Mouse (Mus musculus) bone marrow macrophage, adult 2 months (primary cell): ENCODE measurements around the gene Hoxc6. TPM values are rescaled to one million over a fixed set of nuclear protein-coding genes. Genes with fewer than 3 reads are reported as not detected.

Source experiments
- H3K27ac ChIP-seq: 2 replicates; pipeline ENCODE4 v1.5.1; 2012; ENCODE audit warnings: low read depth, low read length; ENCODE audit not compliant: insufficient read depth
- H3K4me1 ChIP-seq: 2 replicates; pipeline ENCODE4 v1.6.1; 2012; ENCODE audit warnings: low read length; ENCODE audit not compliant: control insufficient read depth, insufficient read depth
- H3K4me3 ChIP-seq: 2 replicates; pipeline ENCODE4 v1.5.1; 2012; ENCODE audit warnings: mild to moderate bottlenecking, low read length, moderate library complexity; ENCODE audit not compliant: insufficient read depth
- CTCF ChIP-seq: IDR thresholded peaks from 2 replicates; pipeline ENCODE4 v1.5.1; 2012; ENCODE audit warnings: low read depth, mild to moderate bottlenecking, low read length, moderate library complexity
- POLR2A ChIP-seq: IDR thresholded peaks from 2 replicates; pipeline ENCODE4 v1.6.1; 2012; ENCODE audit warnings: mild to moderate bottlenecking, low read depth, low read length, borderline replicate concordance
- polyA plus RNA-seq: library from polyadenylated mRNA; stranded (reverse); fragments of >200 nt; gene quantifications from 2 replicates; pipeline ENCODE4 v1.2.4, GENCODE M21; 2012; ENCODE audit not compliant: missing spikeins, insufficient read depth, insufficient read length

Gene Hoxc6
- polyA plus RNA-seq, 1 experiment, result not detected

DNA sequence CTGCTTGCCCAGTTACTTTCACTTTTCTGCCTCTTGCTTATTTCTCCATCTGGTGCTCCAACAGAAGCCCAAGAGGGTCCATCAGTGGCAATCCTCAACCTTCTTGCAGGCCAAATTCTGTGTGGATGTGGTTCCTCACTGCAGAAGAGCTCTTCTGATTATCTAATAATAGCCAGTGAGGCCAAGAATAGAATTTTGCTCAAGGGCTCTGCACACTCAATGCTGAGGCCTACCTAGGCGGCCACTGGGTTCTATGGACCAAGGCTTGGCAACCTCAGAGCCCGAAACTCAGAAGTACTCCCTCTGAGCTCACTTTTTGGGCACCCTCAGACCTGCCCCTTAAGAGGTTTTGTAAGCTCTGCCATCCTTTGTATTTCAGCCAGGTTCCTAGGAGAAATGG, 3.3 kb downstream of the Hoxc6 start:
- Histone ChIP-seq H3K4me3 (no peak overlapping the region), H3K4me1 (no peaks in the 10 kb centered on the region), H3K27ac (no peak overlapping the region)
- no peak for TF ChIP-seq CTCF
- no peak for TF ChIP-seq POLR2A

DNA sequence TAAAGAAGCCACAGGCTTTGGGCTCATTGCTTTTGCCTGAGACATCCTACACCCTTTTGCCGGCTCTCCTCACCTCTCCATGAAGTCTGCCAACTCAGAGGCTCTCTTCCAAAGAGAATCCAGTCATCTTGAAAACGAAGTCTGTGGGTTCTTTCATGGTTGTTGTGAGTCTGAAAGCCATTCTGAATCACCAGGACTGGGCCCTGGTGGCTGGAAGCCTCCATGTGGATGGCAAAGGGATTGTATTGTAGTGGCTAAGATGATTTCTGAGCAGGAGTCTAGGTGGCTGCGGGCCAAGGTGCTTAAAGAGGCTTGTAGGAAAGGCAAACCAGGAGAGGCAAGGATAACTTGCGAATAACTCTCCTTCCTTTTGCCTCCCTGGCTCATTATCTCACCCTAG, 4.1 kb downstream of the Hoxc6 start:
- H3K27ac ChIP-seq, result no peak overlapping the region
- H3K4me1 ChIP-seq, result no peaks in the 10 kb centered on the region
- TF ChIP-seq CTCF (no peak), POLR2A (no peak)
- H3K4me3 ChIP-seq, result no peak overlapping the region

DNA sequence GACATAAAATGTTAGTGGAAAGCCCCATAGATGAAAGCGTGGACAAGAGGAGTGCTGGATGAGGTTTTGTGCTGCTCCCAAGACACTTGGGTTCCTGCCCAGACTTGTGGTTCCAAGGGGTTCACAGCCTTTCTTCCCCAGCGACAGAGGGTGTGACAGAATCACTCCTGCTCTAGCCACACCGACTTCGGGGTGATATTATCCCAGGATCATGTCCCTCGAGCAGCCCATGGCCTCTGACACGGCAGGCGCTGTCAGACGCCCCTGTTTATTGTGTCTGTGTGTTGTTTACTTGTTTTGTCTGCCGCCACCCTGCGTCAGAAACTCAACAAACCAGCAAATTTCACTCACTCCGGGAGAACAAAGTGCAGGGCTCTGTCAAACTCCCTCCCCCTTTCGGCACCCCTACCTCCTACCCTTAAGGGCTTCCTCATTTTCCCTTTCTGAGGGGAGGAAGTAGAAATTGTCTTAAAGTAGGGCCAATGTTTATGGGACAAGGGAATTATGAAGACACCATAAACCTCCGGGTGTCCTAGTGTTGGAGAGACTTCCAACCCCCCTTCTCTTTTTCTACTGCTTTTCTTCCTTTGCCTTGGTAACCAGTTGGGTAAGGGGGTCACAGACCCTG, 4.9 kb downstream of the Hoxc6 start:
- TF ChIP-seq POLR2A (no peak), CTCF (no peak)
- Histone ChIP-seq H3K4me3 (no peak overlapping the region), H3K4me1 (no peaks in the 10 kb centered on the region), H3K27ac (no peak overlapping the region)

DNA sequence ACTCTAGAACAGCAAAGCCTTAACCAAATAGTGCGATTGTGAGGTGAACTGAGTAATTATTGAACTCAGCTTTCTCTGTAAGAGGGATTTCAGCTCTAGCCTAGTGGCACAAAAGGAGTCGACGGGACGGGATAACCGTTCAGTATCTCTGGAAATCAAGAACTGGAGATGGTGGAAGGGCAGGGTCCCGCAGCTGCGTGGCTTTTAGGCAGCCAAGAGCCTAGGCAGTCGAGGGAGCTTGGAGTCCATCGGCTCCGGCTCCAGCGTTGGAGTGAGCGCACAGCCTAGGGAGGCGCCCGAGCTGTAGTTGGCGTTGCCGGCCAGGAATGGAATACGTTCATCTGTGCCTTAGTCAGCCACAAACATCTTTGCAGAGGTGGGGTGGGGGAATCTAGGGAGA, 7.3 kb downstream of the Hoxc6 start:
- H3K27ac ChIP-seq, result no peak overlapping the region
- no peaks in the 10 kb centered on the region for H3K4me1 ChIP-seq
- H3K4me3 ChIP-seq, result no peak overlapping the region
- TF ChIP-seq CTCF (no peak), POLR2A (no peak)

DNA sequence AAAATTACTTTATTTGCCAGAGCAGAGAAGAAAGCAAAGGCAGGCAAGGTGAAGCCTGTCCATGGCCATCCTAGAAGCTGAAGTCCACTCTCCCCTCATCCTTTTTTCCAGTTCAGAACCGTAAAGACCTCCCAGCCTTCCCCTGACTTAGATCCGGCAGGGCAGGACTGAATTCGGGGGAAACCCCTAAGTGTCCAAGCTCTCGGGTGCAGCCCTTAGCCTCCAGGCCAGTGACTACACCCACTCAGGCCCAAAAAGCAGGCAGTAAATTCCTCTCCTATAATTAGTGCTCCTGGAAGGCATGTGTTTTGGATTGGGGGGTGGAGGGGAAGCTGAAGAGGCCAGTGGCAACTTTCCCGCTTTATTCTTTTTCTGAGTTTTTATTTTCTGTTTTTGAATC, 7.7 kb downstream of the Hoxc6 start:
- H3K4me1 ChIP-seq, result no peaks in the 10 kb centered on the region
- no peak overlapping the region for H3K4me3 ChIP-seq
- TF ChIP-seq CTCF (no peak), POLR2A (no peak)
- no peak overlapping the region for H3K27ac ChIP-seq

DNA sequence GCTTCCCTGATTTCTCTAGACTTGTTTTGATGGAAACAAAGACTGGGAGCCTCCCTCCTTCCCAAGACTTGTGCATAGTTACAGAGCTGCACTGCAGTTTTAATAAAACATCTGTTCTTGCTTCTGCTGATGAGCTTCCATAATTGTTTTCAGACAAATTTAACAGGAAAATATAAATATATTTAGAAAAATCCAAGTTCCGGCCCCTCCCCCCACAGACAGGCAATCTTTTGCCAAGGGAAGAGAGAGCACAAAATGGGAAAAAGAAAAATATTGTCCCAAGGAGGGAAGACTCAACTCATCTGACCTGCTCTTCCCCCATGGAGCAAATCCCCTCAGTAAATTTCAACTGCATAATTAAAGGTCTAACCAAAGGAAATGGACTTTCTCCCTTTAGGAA, 8.3 kb downstream of the Hoxc6 start:
- no peak for TF ChIP-seq CTCF
- TF ChIP-seq POLR2A, result no peak
- Histone ChIP-seq H3K27ac (no peak overlapping the region), H3K4me3 (no peak overlapping the region), H3K4me1 (no peaks in the 10 kb centered on the region)

DNA sequence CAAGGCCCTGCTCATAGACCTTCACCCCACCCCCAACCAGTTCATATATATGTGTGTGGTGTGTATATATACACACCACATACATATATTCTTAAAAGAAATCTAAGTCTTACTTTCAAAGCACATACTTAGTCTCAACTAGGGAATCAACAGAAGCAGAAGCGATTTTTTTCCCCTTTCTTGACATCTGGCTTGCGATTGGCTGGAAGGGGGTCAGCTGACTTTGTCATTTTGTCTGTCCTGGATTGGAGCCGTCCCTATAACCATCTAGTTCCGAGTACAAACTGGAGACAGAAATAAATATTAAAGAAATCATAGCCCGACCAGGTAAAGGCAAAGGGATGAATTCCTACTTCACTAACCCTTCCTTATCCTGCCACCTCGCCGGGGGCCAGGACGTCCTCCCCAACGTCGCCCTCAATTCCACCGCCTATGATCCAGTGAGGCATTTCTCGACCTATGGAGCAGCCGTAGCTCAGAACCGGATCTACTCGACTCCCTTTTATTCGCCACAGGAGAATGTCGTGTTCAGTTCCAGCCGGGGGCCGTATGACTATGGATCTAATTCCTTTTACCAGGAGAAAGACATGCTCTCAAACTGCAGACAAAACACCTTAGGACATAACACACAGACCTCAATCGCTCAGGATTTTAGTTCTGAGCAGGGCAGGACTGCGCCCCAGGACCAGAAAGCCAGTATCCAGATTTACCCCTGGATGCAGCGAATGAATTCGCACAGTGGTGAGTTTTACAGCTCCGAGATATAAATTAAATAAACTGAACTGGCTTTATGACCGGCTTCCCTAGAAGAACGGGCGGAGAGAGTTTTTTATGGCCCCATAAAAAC, 11.4 kb downstream of the Hoxc6 start:
- no peak overlapping the region for H3K27ac ChIP-seq
- no peak overlapping the region for H3K4me3 ChIP-seq
- H3K4me1 ChIP-seq, result no peaks in the 10 kb centered on the region
- TF ChIP-seq POLR2A (no peak), CTCF (no peak)

DNA sequence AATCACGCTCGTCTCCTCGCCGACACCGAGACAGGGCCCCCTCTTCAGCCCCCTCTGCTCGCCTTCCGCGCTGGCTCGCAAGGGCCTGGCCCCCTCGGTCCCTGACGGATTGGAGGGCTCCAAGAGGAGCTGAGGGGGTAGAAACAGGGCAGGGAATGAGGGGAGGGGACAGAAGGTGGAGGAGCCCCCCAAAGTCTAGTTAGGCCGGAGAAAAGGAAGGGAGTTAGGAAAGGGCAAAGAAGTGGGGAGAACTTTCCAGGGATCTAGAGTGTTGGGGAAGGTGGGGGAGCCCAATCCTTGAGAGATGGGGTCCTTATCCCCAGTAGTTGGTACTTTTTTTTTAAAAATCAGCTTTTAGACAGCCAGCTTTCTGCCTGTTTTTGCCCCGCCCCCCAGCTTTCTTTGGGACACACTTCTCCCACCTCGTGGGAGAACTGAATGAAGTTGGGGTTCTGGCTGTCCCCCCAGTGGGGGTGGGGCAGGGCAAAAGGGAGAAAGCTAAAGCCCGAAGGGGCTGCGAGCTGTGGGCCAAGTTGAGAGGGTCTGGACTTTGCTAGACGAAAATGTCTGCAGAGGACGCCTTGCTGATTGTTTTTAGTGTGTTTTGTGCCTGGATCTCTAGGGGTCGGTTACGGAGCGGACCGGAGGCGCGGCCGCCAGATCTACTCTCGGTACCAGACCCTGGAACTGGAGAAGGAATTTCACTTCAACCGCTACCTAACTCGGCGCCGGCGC, 12.2 kb downstream of the Hoxc6 start:
- TF ChIP-seq CTCF (no peak), POLR2A (no peak)
- no peak overlapping the region for H3K27ac ChIP-seq
- no peak overlapping the region for H3K4me3 ChIP-seq
- no peaks in the 10 kb centered on the region for H3K4me1 ChIP-seq

- Histone ChIP-seq H3K27ac (no peak overlapping the region), H3K4me3 (no peak overlapping the region), H3K4me1 (no peaks in the 10 kb centered on the region)
- no peak for TF ChIP-seq POLR2A
- TF ChIP-seq CTCF, result no peak
Observed at GRCm38 (mm10) chr15:103010847-103011555, 12.9 kb downstream of the Hoxc6 start.
